Mouse (Mus musculus): ENCODE data around the gene Gm3424.
"Not testable (repeated sequence)": the region's sequence is repeated elsewhere in the genome, so short reads cannot be mapped to it uniquely, and the experiment has no call there.

Gm3424 gene

DNA sequence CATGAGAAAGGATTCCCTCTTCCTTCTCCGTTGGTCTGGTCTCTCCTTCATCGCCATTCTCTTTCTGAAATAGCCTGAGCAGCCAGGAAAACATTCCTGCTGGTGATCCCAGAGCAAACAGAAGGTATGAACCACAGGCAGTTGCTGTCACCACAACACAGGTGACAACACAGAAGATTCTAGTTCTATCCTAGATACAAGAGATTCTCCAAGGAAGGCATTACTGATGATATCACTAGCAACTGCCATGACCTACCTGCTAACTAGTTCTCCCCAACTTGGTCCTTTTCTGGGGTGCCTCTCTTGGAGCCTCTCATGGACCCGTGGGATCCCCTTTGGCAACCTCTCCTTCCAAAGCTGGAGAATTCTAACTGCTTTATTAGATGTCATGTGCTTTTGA lies at the start of gene Gm3424:
Gene Gm3424, minus strand, starts transcription at position 101 of the 400 bp plus-strand sequence.
- DNase-seq (ENCODE audit: low spot score) = not testable (repeated sequence)

DNA sequence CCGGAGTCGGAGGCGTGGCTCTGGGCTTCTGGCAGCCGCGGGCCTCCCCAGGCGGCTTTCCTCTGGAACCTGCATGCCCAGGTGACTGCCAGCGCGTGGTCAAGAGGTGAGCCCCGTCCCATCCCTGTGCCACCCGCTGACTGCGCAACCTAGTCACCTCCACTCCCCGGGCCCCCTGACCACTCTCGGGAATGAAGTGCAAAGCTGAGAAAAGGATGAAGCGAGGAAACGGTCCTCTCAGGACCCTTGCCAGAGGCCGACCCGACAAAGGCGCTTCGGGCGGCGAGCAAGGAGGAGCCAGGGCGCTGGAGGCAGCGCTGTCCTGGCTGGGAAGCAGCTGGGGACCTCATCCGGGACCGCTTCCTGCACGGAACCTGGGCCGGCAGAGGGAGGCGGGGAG lies 49.7 kb upstream of the Gm3424 start:
- DNase-seq (ENCODE audit: low spot score) = peak; percentile 5

DNA sequence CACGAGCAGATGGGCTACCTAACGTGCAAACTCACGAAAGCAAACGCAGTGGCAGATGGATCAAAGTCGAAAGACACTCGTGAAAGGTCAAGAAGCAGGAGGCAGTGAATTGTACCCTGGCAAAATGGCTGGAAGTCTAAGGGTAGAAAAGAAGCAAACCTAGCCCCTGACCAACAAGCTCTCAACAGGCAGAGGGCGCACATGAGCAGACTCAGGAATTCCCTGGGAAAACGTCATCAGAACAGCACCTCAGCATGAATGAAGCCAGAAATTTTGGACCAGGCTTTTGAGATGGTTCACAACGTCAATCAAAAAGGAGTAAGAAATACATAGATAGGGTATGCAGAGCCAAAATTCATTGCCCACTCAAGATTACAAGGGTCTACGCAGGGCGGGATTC lies 49.0 kb upstream of the Gm3424 start:
- DNase-seq (ENCODE audit: low spot score) = peak; percentile 85

DNA sequence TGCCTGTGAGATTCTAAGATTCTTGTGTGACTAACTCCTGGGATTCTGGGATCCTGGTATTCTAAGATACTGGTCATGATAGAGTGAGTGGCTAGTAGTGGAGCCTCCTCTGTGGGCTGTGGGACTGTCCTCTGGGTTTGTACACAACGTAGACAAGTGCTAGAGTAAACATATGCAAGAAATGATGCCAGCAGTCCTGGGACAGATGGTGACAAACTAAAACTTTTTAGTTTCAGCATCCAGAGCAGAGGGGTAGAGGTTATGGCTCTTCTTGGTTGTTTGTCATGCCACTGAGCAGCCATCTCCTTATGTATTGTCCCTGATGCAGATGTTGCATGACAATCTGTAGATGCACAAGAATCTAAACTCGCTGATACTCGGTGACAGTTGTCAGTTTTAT lies 25.8 kb upstream of the Gm3424 start:
- DNase-seq (ENCODE audit: low spot score) = not testable (repeated sequence)

DNA sequence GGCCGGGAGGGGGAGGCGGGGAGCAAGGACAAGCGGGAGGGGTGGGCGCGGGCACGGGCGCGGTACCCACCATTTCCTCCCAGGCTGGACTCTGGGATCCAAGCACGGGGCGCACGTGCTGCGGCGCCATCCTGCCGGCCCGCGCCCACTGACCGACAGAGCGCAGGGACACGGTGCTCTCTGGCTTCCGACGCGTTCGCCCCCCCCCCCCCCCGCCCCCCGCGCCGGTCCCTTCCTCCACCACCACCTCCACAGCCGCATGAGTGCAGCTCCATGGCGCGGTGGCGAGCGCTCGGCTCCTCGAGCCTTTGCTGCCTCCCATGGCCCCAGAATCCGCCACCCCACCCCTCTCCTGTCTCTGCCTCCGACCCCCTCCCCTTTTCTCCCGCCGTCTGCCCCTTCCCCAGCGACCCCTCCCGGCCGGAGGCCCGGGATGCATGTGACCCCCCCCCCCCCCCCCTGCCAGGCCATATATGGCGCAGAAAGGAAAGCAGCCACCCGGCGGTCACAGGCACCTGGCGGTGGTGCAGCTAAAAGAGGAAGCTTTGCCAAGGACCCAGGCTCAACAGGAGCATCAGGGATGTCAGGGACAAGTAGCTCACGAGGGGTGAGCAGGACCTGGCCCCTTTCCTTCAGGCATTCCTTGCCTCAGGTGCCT lies 17.3 kb downstream of the Gm3424 start:
- not testable (repeated sequence) for DNase-seq (ENCODE audit: low spot score)

DNA sequence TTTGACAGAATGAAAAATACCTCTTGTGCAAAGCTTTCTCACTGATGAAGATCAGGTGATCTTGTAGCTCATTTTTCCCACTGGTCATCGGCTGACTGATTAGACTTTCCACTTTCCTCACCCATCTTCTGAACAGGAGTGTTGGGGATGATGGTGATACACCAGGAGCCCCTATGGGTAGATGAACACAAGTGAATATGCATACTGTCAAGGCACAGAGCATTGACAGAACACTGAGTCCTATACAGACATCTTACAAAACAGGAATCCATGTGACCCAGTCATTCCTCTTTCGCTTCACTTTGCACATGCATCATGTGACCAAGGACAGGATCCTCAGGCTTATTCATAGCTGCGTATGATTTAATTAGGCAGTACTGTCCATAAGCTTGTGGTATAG lies 22.2 kb downstream of the Gm3424 start, which contains the start of gene Gm3383:
Gene Gm3383, minus strand, starts transcription at position 101 of the 400 bp plus-strand sequence.
- not testable (repeated sequence) for DNase-seq (ENCODE audit: low spot score)

Data from embryo, embryonic 10 days (tissue).